Mouse (Mus musculus) liver, postnatal 0 days (tissue): ENCODE results near the gene Ttc7. TPM values are rescaled to one million over a fixed set of nuclear protein-coding genes. Genes with fewer than 3 reads are reported as not detected.

ENCODE experiments used
- ATAC-seq: fragments of 200-750 bp; cut with Nextera tagmentation; 2 replicates; pipeline ENCODE4 v1.8.0; 2017; ENCODE audit warnings: mild to moderate bottlenecking, moderate library complexity
- DNase-seq: peaks from one replicate; pipeline ENCODE4 v3.0.0-alpha.2; 2016
- H3K27ac ChIP-seq: fragments of 300-500 bp; sonication (generic); 2 replicates; pipeline ENCODE4 v1.5.1; 2014; ENCODE audit warnings: antibody characterized with exemption, moderate library complexity, mild to moderate bottlenecking, low read depth
- H3K27me3 ChIP-seq: fragments of 300-500 bp; sonication (generic); 2 replicates; pipeline ENCODE4 v1.6.1; 2014; ENCODE audit warnings: low read length, control low read depth, mixed read lengths; ENCODE audit not compliant: insufficient read depth
- H3K36me3 ChIP-seq: fragments of 300-500 bp; sonication (generic); replicated peaks from 2 replicates; pipeline ENCODE4 v1.6.1; 2014; ENCODE audit warnings: mild to moderate bottlenecking, control low read depth, low read length, moderate library complexity, mixed read lengths; ENCODE audit not compliant: insufficient read depth
- H3K4me1 ChIP-seq: fragments of 300-500 bp; sonication (generic); 2 replicates; pipeline ENCODE4 v1.6.1; 2014; ENCODE audit warnings: antibody characterized with exemption, mild to moderate bottlenecking, control low read depth; ENCODE audit not compliant: insufficient read depth
- H3K4me2 ChIP-seq: fragments of 300-500 bp; sonication (generic); 2 replicates; pipeline ENCODE4 v1.6.1; 2014; ENCODE audit warnings: low read depth, mild to moderate bottlenecking, low read length, moderate library complexity, mixed read lengths
- H3K4me3 ChIP-seq: fragments of 300-500 bp; sonication (generic); 2 replicates; pipeline ENCODE4 v1.5.1; 2014; ENCODE audit warnings: low read depth, low read length
- H3K9ac ChIP-seq: fragments of 300-500 bp; sonication (generic); replicated peaks from 2 replicates; pipeline ENCODE4 v1.6.1; 2014; ENCODE audit warnings: mild to moderate bottlenecking, moderate library complexity
- H3K9me3 ChIP-seq: fragments of 300-500 bp; sonication (generic); 2 replicates; pipeline ENCODE4 v1.6.1; 2016; ENCODE audit warnings: mild to moderate bottlenecking, control low read depth, low read length, mixed read lengths
- CTCF ChIP-seq: sonication (generic); IDR thresholded peaks from 2 replicates; pipeline ENCODE4 v1.5.1; 2016; ENCODE audit warnings: antibody characterized with exemption, low read depth
- EP300 ChIP-seq: IDR thresholded peaks from 2 replicates; pipeline ENCODE4 v1.6.1; 2016; ENCODE audit warnings: antibody characterized with exemption, low read depth, mild to moderate bottlenecking
- WGBS: fragments of 180-500 bp; shearing (Covaris S2); extraction: QIAGEN DNeasy Blood & Tissue Kit; methylation state at CpG from one replicate; pipeline ENCODE4 v1.1.7; 2014; ENCODE audit not compliant: insufficient replicate concordance; 5-methylcytosine and 5-hydroxymethylcytosine counted together
- polyA plus RNA-seq: library from polyadenylated mRNA; unstranded; fragments of >200 nt; fragmentation: Nextera tagmentation; extraction: Ambion mirVana; gene quantifications from 2 replicates; pipeline ENCODE4 v1.2.1, GENCODE M21; 2015

The Ttc7 gene
- polyA plus RNA-seq, 1 experiment from 2014 or later = 12.1 TPM

- H3K4me1 ChIP-seq = peaks cover 58% of the 10 kb centered on the region
- H3K9ac ChIP-seq = 0 out of 2 replicates have a peak overlapping the region, but pooled peaks have one; percentile 31
- 64% methylated on average over 23 of the region's 23 CpGs for WGBS
- no peaks in the 10 kb centered on the region for H3K9me3 ChIP-seq
- H3K4me2 ChIP-seq = no peak overlapping the region
- H3K27me3 ChIP-seq = no peaks in the 10 kb centered on the region
- no peak for TF ChIP-seq EP300
- TF ChIP-seq CTCF = no peak
- no peak overlapping the region for H3K4me3 ChIP-seq
- DNase-seq (no peak), ATAC-seq (no peak)
- H3K27ac ChIP-seq = no peak overlapping the region
- H3K36me3 ChIP-seq = no peaks in the 10 kb centered on the region; the same call in 1 of the 2 replicates
Measured at GRCm38 (mm10) chr17:87285731-87286465, 3.2 kb downstream of the Ttc7 start.

- DNase-seq (no peak), ATAC-seq (no peak)
- no peak overlapping the region for H3K9ac ChIP-seq
- 64% methylated on average over 8 of the region's 8 CpGs for WGBS
- no peaks in the 10 kb centered on the region for H3K9me3 ChIP-seq
- TF ChIP-seq EP300 (no peak), CTCF (no peak)
- peaks cover 53% of the 10 kb centered on the region for H3K4me1 ChIP-seq
- no peak overlapping the region for H3K4me2 ChIP-seq
- no peaks in the 10 kb centered on the region for H3K27me3 ChIP-seq
- no peak overlapping the region for H3K27ac ChIP-seq
- H3K36me3 ChIP-seq = no peaks in the 10 kb centered on the region; the same call in 1 of the 2 replicates
- no peak overlapping the region for H3K4me3 ChIP-seq
Measured at GRCm38 (mm10) chr17:87286481-87287143, 3.9 kb downstream of the Ttc7 start.

- WGBS = 71% methylated on average over 8 of the region's 8 CpGs
- DNase-seq = no peak
- ATAC-seq = no peak
- no peak for TF ChIP-seq CTCF
- no peak for TF ChIP-seq EP300
- no peak overlapping the region for H3K9ac ChIP-seq
- H3K4me3 ChIP-seq = no peak overlapping the region
- no peak overlapping the region for H3K4me2 ChIP-seq
- no peaks in the 10 kb centered on the region for H3K27me3 ChIP-seq
- H3K4me1 ChIP-seq = peaks cover 55% of the 10 kb centered on the region
- H3K36me3 ChIP-seq = no peaks in the 10 kb centered on the region; the same call in none of the 2 replicates
- no peak overlapping the region for H3K27ac ChIP-seq
- no peaks in the 10 kb centered on the region for H3K9me3 ChIP-seq
Measured at GRCm38 (mm10) chr17:87287197-87287777, 4.6 kb downstream of the Ttc7 start.

- ATAC-seq (no peak), DNase-seq (no peak)
- no peak for TF ChIP-seq EP300
- no peak for TF ChIP-seq CTCF
- Histone ChIP-seq H3K4me3 (no peak overlapping the region), H3K4me1 (peaks cover 55% of the 10 kb centered on the region), H3K27me3 (no peaks in the 10 kb centered on the region), H3K9ac (peak overlapping the region; percentile 28; the same call in 1 of the 2 replicates), H3K9me3 (no peaks in the 10 kb centered on the region), H3K27ac (no peak overlapping the region), H3K4me2 (no peak overlapping the region), H3K36me3 (peaks cover 8% of the 10 kb centered on the region)
- 66% methylated on average over 12 of the region's 12 CpGs for WGBS
Measured at GRCm38 (mm10) chr17:87288131-87288530, 5.4 kb downstream of the Ttc7 start.

GRCm38 (mm10) chr17:87289367-87289766 is 6.7 kb downstream of the Ttc7 start:
- Histone ChIP-seq H3K27ac (no peak overlapping the region), H3K4me2 (no peak overlapping the region), H3K9me3 (no peaks in the 10 kb centered on the region), H3K4me3 (no peak overlapping the region), H3K9ac (no peak overlapping the region), H3K27me3 (no peaks in the 10 kb centered on the region), H3K36me3 (peaks cover 19% of the 10 kb centered on the region), H3K4me1 (peaks cover 44% of the 10 kb centered on the region)
- DNase-seq (no peak), ATAC-seq (peak; percentile 60)
- no peak for TF ChIP-seq EP300
- no peak for TF ChIP-seq CTCF
- 68% methylated on average over 5 of the region's 5 CpGs for WGBS

- no peak for TF ChIP-seq CTCF
- TF ChIP-seq EP300 = no peak
- 71% methylated on average over 7 of the region's 7 CpGs for WGBS
- peak overlapping the region; percentile 30 for H3K27ac ChIP-seq
- no peak overlapping the region for H3K4me2 ChIP-seq
- DNase-seq = no peak
- peak; percentile 64 for ATAC-seq
- no peak overlapping the region for H3K9ac ChIP-seq
- H3K27me3 ChIP-seq = no peaks in the 10 kb centered on the region
- H3K4me3 ChIP-seq = no peak overlapping the region
- no peaks in the 10 kb centered on the region for H3K9me3 ChIP-seq
- H3K36me3 ChIP-seq = peaks cover 19% of the 10 kb centered on the region
- H3K4me1 ChIP-seq = peaks cover 31% of the 10 kb centered on the region
Measured at GRCm38 (mm10) chr17:87291037-87291436, 8.4 kb downstream of the Ttc7 start.
